In genomic region chr11:106159216-106159920, GRCm38 (mm10) we compare ENCODE assay signal across 8 mouse cellular contexts. TPM values are rescaled to one million over a fixed set of nuclear protein-coding genes. Genes with fewer than 3 reads are reported as not detected.
A peak's percentile ranks its signal among the peaks of the same experiment; 100 is the strongest.
DNase-seq lines count a peak whose midpoint lies in the region; TF ChIP-seq lines count a peak whose summit lies in the region.

No protein-coding gene starts in this region.

- DNase-seq in A20 (ENCODE audit: low read depth, low spot score), result peak; percentile 87
- no peak for DNase-seq in ES-E14 (ENCODE audit: low read depth, low spot score)
- peak; percentile 56 for DNase-seq in embryo, embryonic 10 days (ENCODE audit: low spot score)
- peak; percentile 51 to 54 for DNase-seq in heart, postnatal 10 days
- DNase-seq in kidney, postnatal 25 days, result peak; percentile 45 to 76
- peak; percentile 90 for DNase-seq in lung, postnatal 25 days (ENCODE audit: low spot score)
- DNase-seq in spleen, adult 12 weeks (ENCODE audit: low spot score), result peak; percentile 67
- DNase-seq in urinary bladder, postnatal 4 days (ENCODE audit: low spot score in 2 of 2), result no peak

- no peak overlapping the region for H3K27ac ChIP-seq in ES-E14 (ENCODE audit: insufficient read depth, low read depth, low read length, poor library complexity, severe bottlenecking)

- H3K4me3 ChIP-seq in ES-E14 (ENCODE audit: insufficient read depth in 1 of 2, low read depth in 1 of 2, low read length in 2 of 2, poor library complexity in 1 of 2, severe bottlenecking in 1 of 2), result peak overlapping the region; percentile 93 to 100

- peak overlapping the region; percentile 84 for H3K9ac ChIP-seq in ES-E14 (ENCODE audit: insufficient read depth, low read depth, low read length, poor library complexity, severe bottlenecking)

- intact Hi-C loops in heart, postnatal 10 days (cut with DNase I), result no loop called here

- H3K36me3 ChIP-seq in ES-E14 (ENCODE audit: control insufficient read depth, insufficient read depth, low read length, poor library complexity, severe bottlenecking), result peaks cover 25% of the 10 kb centered on the region; the same call in 1 of the 2 replicates

- in situ Hi-C loops in ES-E14 (cut with MboI; ENCODE audit: low sequenced_read_pairs in 2 of 2, unreplicated experiment in 2 of 2), result no loop called here

- H3K9me3 ChIP-seq in ES-E14 (ENCODE audit: control insufficient read depth, insufficient read depth, low read depth, low read length), result no peaks in the 10 kb centered on the region

- peaks cover 0 to 15% of the 10 kb centered on the region in 2 experiments; a peak in 2 of 4 replicates for H3K4me1 ChIP-seq in ES-E14 (ENCODE audit: control insufficient read depth in 2 of 2, insufficient read depth in 2 of 2, low read length in 2 of 2, poor library complexity in 1 of 2)

TF ChIP-seq in ES-E14, 5 proteins besides CTCF, POLR2A, EP300 and RAD21:
- TF ChIP-seq CHD2 (IDR thresholded peaks at IDR 0.05; ENCODE audit: low read depth, low read length) (no peak), HCFC1 (IDR thresholded peaks at IDR 0.05; ENCODE audit: borderline replicate concordance, insufficient read depth, low read length) (no peak), MAFK (IDR thresholded peaks at IDR 0.05; ENCODE audit: insufficient read depth, low read depth, low read length) (no peak), ZC3H11A (IDR thresholded peaks at IDR 0.05; ENCODE audit: borderline replicate concordance, low read depth, low read length) (no peak), ZNF384 (IDR thresholded peaks at IDR 0.05; ENCODE audit: low read depth, low read length) (no peak)

RNA-seq across cellular contexts. Expression of gene Gm10840, which starts 1.3 kb away (rescaled TPM):
- not detected in 2 replicates for total RNA-seq in ES-E14 (2012; rRNA removed)
- not detected for total RNA-seq in heart, postnatal 10 days (2021)

RNA-seq across cellular contexts. Expression of gene Limd2, which starts 1.3 kb away (rescaled TPM):
- total RNA-seq in ES-E14 (2012; rRNA removed), result 20.3 and 30.9 TPM in 2 replicates
- 10 to 100 TPM; 13.6 to 14.1 TPM for total RNA-seq in heart, postnatal 10 days (2021)

RNA-seq across cellular contexts. Expression of gene Strada, which starts 42.6 kb away (rescaled TPM):
- total RNA-seq in ES-E14 (2012; rRNA removed), result 14.5 and 24.0 TPM in 2 replicates
- 10 to 100 TPM; 11.1 to 12.9 TPM for total RNA-seq in heart, postnatal 10 days (2021)

RNA-seq across cellular contexts. Expression of gene Ccdc47, which starts 56.8 kb away (rescaled TPM):
- 82.3 and 91.2 TPM in 2 replicates for total RNA-seq in ES-E14 (2012; rRNA removed)
- 10 to 100 TPM; 79.9 to 83.2 TPM for total RNA-seq in heart, postnatal 10 days (2021)

RNA-seq across cellular contexts. Expression of gene Ddx42, which starts 57.4 kb away (rescaled TPM):
- total RNA-seq in ES-E14 (2012; rRNA removed), result 48.2 and 64.3 TPM in 2 replicates
- 10 to 100 TPM; 37.3 to 38.8 TPM for total RNA-seq in heart, postnatal 10 days (2021)

Comparison
In these comparisons a context has a peak if more than half of its experiments do, and no peak if none do; other contexts are left out.
1. DNase-seq: peak in A20 (single experiment), embryo, embryonic 10 days (single experiment), heart, postnatal 10 days (2 of 2), kidney, postnatal 25 days (2 of 2), lung, postnatal 25 days (single experiment) and spleen, adult 12 weeks (single experiment); none in ES-E14 (single experiment) and urinary bladder, postnatal 4 days (0 of 2).